Mouse (Mus musculus) ovary, adult 18-20 months (tissue): ENCODE measurements around the gene Ccdc83.
"Not testable (repeated sequence)": the region's sequence is repeated elsewhere in the genome, so short reads cannot be mapped to it uniquely, and the experiment has no call there.

ENCODE experiments used
- DNase-seq: peaks from one replicate; pipeline ENCODE4 v3.0.0; 2022; ENCODE audit warnings: low spot score, mixed read lengths

Gene Ccdc83

DNA sequence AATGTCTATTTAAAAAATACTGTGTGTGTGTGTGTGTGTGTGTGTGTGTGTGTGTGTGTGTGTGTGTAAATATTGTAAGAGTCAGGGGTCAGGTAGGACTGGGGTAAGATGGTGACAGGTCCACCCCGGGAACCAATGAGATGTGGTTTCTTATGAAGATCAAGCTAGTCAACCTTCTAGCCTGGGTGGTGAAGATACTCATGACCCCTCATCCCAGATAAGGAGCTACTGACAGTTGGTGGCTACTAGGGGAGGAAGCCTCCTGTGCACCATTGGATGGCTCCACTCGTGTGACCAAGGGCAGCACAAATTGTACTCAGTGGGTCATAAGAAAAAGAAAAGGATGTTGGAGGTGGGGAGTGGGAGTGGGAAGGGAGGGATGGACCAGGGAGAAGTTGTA is 5.7 kb downstream of the Ccdc83 start:
- no peak for DNase-seq

DNA sequence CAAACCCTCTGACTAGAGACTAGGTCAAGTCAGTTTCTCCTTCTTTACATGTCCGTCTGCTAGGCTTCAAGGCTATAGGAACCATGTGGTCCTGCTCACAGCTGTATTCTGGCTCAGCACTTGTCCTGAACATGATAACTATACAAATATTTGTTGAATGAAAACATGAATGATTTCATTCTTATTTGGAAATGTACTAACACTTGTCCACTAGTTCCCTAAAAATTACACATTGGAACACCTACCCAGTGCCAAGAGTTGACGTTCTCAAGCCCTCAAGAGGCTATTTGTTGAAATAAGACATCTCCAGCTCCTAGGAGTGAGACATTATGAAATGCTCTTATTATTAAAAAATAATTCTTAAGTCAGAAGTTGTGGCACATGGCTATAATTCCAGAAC is 6.9 kb downstream of the Ccdc83 start:
- no peak for DNase-seq

DNA sequence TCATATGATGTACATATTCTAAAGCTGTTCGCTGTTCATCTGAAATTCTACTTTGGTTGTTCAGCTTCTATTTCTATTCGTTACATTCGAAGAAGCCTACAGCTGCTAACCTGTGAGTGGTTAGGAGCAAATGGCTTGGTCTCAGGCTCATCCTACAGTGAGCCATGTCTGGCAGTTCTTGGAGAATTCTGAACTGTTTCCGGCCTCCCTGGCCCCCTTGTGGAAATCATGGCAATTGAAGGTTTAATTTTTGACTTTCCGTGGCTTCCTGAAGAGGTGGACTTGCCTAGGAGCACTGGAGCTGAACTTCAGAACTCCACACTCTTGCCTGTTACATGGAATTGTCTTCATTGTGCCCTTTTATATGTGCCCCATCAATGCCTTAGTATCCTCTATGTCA is 12.6 kb downstream of the Ccdc83 start:
- DNase-seq = no peak

DNA sequence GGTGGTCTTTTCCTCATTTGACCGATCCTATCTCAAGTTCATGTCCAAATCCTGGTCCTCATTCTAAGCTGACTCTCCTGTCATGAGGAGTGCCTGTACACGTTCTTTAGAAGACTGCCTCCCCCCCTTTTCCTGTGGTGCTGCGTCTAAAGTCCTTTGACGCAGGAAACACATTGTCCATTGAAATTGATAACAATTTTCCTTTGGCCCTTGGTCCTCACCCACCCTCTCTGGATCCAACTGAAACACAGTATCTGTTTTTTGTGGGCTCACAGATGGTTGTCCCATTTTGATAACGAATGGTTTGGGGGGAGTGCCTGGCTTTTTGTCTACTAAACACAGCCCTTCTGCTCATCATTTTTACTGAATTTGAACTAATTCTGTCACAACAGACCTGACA is 21.9 kb downstream of the Ccdc83 start:
- DNase-seq = no peak

DNA sequence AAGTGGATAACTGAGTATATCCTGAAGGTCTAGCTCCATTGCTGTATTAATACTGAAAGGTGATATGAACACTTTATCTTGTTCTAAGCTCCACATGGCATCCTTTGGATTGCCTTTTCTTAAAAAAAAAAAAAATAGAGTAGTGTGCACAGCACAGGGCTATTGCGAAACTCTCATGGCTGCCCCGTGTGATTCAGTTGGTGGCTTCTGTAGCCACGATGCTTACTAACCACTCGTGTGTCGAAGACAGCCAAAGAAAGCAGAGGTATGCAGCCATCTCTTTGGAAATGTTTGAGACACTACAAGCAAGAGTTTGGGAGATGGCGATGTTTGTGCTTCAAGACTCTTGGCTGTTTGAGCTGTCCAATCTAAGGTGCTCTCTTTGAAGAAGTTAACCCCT is 22.4 kb downstream of the Ccdc83 start:
- no peak for DNase-seq

DNA sequence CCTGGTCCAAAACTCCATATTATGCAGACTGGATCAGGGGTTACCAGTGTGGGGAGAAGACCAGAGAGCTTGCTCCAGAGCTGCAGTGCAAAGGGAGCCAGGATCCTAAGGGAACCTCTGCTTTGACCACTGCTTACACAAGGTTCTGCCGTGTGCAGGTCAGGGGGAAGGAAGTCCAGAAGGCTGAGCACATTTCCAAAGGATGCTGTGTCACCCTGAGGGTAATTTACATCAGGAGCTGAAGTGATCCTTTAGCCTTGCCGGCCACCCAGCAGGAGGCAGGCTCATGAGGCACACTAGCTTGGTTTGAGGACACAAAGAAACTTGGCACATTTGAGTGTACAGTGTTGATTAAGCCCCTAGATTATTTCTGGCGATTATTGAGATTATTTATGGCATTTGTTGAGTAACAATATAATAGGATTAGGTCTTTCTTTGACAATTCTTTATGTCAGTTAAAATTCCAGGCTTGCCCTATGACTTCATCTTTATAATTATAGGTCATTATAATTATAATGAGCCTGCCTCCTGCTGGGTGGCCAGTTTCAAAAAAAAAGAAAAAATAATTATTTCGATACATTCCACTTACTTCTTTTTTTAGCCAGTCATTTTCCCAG is 29.2 kb downstream of the Ccdc83 start:
- DNase-seq = no peak

DNA sequence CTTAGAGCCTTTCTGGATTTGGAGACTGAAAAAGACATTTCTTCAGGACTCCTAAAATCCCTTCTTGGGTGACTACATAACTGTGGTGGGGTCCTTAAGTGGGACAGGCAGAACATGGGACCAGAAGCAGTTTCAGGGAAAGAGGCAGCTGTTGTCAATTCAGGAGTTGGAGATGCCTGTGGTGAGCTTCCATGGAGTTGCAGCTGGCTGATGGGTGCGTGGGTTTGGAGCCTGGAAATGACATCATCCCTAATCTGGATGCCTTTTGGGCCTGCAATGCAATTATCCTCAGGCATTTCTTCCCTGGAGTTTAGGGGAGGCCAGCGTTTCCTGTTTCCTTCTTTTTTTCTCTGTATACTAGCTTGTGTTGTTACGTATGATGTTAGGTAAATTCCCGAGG is 31.7 kb downstream of the Ccdc83 start:
- no peak for DNase-seq

DNA sequence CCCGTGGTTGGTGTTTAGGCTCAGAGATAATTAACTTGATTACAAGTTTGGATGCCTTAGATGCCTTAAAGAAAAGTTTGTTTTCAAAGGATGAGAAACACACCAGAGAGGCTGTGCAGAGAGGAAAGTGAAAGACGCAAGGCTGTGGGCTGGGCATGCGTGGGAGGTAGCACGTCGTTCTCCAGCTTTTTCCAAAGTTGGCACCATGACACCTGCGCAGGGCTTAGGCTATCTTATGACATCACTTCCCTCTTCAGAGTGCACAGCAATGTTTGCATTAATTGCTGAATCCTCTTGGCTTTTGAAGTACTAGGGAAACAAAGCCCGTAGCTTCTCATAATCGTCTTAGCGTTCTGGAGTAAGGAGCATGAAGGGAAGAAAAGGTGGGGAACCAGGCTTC is 34.1 kb downstream of the Ccdc83 start:
- DNase-seq = no peak

DNA sequence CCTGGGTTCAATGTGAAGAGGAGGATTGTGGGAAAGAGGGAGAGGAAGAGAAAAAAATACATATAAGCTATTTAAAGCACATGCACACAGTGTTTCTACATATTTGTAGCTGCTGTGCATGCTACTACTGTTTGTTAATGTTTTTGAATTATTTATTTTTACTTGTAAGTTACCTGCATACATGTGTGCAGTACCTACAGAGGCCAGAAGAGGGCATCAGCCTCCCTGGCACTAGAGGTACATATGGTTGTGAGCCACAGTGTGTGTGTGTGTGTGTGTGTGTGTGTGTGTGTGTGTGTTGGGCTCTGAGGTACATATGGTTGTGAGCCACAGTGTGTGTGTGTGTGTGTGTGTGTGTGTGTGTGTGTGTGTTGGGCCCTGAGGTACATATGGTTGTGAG is 36.7 kb downstream of the Ccdc83 start:
- DNase-seq = not testable (repeated sequence)

DNA sequence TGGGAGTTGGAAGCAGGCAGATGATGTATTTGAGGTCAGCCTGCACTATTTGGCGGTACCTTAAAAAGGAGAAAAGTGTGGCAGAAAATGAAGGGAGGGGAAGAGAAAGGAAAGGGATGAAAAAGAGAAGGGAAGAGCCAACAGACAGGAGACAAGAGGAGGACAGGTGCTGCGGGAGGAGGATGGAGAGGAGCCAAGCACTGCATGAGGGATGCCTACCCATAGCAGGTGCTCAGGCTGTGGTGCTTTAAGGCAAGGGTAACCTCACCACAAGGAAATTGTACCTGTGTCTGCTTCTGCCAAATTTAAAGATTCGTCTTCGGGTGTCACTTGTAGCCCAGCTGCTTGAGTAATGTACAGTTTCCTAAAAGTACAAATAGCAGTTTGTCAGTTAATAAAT is 37.5 kb downstream of the Ccdc83 start:
- no peak for DNase-seq

DNA sequence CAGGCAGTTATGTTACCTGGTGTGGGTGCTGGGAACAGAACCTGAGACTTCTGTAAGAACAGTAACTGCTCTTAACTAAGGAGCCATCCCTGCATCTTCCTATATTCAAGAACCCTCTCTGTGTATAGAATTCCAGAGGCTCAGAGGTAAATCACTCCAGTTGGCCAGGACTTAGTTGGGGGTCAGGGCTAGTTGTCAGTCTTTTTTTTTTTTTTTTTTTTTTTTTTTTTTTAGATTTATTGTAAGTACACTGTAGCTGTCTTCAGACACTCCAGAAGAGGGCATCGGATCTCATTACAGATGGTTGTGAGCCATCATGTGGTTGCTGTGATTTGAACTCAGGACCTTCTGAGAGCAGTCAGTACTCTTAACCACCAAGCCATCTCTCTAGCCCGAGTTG is 44.1 kb downstream of the Ccdc83 start:
- DNase-seq = no peak

DNA sequence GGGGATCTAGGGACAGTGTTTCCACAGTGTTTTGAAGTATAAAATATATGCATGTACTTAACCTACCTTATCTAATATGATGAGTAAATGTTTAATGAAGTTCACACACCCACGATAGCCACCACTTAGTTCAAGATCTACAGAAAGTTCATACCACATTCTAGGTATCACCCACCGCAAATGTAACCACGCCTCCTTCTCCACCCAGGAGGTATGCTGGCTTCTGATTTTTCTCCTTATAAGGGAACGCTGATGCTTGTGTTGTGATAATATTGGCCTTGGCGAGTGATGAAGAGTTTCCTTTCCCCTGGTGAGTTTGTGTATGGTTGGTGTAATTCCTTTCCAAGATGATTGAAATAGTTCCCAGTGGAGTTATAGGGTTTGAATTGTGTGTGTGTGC is 47.5 kb downstream of the Ccdc83 start:
- DNase-seq = no peak

DNA sequence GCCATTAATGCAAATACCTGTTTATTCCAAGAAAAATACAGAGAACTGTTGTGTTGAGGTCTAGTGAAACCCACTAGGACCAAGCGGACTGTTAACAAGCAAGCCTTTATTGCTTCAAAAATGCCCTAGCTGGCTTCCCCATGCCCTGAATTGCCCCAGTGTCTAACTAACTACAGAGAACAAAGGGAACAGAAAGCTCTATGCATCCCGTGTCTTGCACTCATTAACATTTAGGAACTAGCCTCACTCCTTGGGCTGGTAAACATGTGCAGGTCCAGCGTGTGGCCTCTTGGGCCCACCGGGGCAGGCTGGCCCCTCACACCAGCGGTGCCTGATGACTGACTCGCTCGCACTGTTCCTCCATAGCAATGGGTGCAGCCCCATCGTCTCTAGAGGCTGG is 49.1 kb downstream of the Ccdc83 start:
- DNase-seq = no peak

DNA sequence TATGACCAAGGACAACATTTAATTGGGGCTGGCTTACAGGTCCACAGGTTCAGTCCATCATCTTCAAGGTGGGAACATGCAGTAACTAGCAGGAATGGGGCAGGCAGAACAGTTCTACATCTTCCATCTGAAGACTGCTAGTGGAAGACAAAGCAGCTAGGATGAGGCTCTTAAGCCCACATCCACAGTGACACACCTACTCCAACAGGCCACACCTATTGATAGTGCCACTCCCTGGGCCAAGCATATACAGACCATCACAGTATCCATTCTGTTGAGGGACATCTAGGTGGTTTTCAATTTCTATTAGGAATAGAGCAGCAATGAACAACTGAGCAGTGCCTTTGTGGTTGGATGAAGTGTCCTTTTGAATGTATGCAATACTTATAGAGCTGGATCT is 54.6 kb downstream of the Ccdc83 start:
- DNase-seq = no peak

DNA sequence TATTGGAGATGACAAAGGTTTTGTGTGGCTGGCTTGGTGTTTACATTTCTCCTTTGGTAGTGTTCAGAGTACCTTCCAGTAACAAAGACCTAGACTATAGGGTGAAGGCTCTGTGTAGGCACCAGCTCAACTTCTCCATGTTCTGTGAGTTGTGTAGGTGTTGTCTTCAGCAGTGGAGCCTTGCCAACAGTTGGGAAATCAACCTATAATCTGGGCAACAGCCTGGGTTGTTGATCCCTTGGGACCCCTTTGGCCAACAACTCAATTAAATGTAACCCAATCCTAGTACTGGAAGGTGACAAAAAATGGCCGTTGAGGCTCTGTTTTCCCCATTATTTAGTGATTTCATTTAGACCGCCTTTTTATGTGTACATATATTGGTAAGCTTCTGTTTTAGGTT is 55.5 kb downstream of the Ccdc83 start:
- DNase-seq = no peak

DNA sequence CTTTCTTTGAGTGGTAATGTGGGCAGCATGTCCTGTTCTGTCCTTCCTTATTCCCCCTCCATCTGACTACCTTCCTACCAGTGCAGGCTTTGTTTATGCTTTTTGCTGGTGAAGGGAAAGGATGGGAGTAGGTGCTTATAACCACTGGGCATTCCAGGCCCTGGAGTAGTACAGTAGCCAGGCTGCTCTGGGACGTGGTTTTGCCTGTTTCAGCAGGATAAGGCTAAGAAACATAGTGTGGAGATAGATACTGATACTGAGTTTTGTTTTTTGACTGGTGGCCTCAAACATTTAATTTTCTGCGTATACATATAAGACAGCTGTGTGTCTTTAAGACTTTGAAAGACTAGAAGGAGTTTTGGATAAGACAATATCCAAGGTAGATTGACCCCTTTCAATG is 61.7 kb downstream of the Ccdc83 start:
- no peak for DNase-seq

DNA sequence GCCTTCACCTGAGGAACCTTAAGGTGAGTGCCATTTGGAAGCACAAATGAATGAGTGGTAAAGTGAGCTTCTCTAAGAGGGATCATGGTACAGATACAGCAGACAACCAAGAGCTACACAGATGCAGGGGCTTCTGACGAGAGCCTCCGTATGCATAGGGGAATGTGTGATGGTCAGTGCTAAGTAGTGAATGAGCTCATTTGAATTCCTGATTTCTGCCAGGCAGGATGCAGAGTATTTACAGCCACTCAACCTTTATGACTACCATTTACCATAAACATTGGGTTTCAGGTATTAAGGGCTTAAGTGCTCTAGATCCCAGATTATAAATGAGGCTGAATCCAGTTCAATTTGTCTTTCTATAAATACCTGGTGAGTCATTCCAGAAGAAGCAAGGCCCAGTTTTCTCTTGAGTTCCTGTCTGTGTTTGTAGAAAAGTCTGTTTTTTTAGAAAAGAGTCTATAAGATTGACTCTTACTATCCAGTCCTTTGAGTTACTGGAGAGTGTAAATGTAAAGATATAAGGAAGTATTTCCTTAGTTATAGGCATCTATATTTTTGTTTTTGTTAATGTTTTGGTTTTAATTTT is 63.6 kb downstream of the Ccdc83 start:
- no peak for DNase-seq

DNA sequence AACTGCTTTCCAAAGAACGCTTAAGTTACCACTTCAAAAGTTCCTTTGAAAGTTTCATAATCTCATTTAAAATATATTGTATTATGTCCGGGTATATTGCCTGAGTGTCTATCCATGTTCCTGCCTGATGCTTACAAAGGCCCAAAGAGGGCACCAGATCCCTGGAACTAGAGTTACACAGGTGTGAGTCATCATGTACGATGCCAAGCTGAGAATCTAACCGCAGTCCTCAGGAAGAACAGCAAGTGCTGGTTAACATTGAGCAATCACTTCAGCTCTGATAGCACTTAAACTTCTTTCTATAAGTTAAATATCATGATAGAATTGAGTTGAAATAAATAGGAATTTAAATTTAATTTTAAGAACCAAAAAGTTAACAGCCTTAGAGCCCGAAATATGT is 65.3 kb downstream of the Ccdc83 start:
- no peak for DNase-seq

DNA sequence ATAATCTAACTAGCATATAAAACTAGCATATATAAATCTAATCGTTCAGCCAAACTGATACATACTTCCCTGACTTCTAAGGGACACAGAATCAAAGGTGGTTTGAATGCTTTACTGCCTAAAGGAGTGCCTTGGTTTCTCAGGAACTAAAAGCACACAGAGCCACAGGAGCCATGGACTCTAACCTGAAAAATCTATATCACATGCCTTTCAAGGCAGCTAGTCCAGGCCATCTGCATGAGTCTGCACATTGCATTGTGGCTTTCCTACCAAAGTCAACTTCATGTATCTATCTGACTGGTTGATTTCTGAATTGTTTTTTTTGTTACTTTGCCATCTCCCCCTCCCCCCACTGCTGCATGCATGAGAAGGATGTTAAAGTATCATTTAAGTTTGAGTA is 84.9 kb downstream of the Ccdc83 start:
- DNase-seq = no peak

DNA sequence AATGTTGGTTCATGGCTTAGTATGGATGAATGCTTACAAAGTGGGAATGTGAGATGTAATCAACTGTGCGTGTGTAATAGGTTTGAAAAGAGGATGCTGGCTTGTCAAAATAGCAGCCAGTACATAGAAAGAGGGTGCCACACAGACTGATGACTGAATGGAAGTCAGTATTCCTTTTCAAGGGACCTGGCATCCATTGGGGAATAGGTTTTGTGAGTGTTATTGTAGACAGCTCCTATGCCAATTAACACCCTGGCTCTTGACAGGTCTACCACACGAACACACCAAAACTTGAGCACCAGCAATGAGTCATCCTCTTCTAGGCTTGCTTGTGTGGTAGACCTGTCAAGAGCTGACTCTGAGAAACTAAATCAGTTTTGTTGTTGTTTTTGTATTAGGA is 90.0 kb downstream of the Ccdc83 start:
- DNase-seq = no peak
